Mouse (Mus musculus) neural tube, embryonic 10.5 days (tissue): ENCODE measurements around the gene Ece2.

Experiments
- DNase-seq: peaks from one replicate; pipeline ENCODE4 v3.0.0-alpha.2; 2017; ENCODE audit warnings: low spot score; ENCODE audit errors: extremely low spot score

The Ece2 gene

GRCm38 (mm10) chr16:20629731-20630634, at the start of gene Ece2:
Gene Ece2 (plus strand): TSS chr16:20629828.
- DNase-seq = peak; percentile 58

GRCm38 (mm10) chr16:20589366-20589938, 40.2 kb upstream of the Ece2 start, which contains the start of gene Vwa5b2:
Gene Vwa5b2 (plus strand): TSS chr16:20589471.
- peak; percentile 48 for DNase-seq

GRCm38 (mm10) chr16:20589939-20590679, 39.5 kb upstream of the Ece2 start:
- DNase-seq = peak; percentile 66

GRCm38 (mm10) chr16:20590680-20591038, 39.0 kb upstream of the Ece2 start:
- DNase-seq = peak; percentile 41

GRCm38 (mm10) chr16:20591076-20591705, 38.4 kb upstream of the Ece2 start:
- peak; percentile 34 for DNase-seq

GRCm38 (mm10) chr16:20595060-20595673, 34.5 kb upstream of the Ece2 start:
- no peak for DNase-seq

GRCm38 (mm10) chr16:20595737-20596136, 33.9 kb upstream of the Ece2 start:
- DNase-seq = no peak

GRCm38 (mm10) chr16:20596687-20597441, 32.8 kb upstream of the Ece2 start:
- DNase-seq = no peak

- no peak for DNase-seq
These were observed 29.1 kb upstream of the Ece2 start for GRCm38 (mm10) chr16:20600511-20600910.

GRCm38 (mm10) chr16:20604705-20605104, 24.9 kb upstream of the Ece2 start:
- DNase-seq = no peak

- DNase-seq = peak; percentile 81
These were observed 18.9 kb upstream of the Ece2 start for GRCm38 (mm10) chr16:20610501-20611356.

GRCm38 (mm10) chr16:20611357-20612227, 18.0 kb upstream of the Ece2 start, which contains the start of the genes Eef1akmt4, Gm49333 and Alg3:
Gene Eef1akmt4 (plus strand): TSS chr16:20611593.
Gene Gm49333 (plus strand): TSS chr16:20611610.
Gene Alg3 (minus strand): TSS chr16:20611735.
- DNase-seq = peak; percentile 86

- peak; percentile 69 for DNase-seq
These were observed 9.9 kb upstream of the Ece2 start for GRCm38 (mm10) chr16:20619541-20620398.

GRCm38 (mm10) chr16:20620399-20620735, 9.3 kb upstream of the Ece2 start:
- DNase-seq = peak; percentile 37

GRCm38 (mm10) chr16:20620751-20621190, 8.9 kb upstream of the Ece2 start:
- peak; percentile 75 for DNase-seq

GRCm38 (mm10) chr16:20621191-20621990, 8.2 kb upstream of the Ece2 start, which contains the start of gene Camk2n2:
Gene Camk2n2 (minus strand): TSS chr16:20621287.
- peak; percentile 76 for DNase-seq
